Mouse (Mus musculus): ENCODE measurements around the gene Ttc17.

DNA sequence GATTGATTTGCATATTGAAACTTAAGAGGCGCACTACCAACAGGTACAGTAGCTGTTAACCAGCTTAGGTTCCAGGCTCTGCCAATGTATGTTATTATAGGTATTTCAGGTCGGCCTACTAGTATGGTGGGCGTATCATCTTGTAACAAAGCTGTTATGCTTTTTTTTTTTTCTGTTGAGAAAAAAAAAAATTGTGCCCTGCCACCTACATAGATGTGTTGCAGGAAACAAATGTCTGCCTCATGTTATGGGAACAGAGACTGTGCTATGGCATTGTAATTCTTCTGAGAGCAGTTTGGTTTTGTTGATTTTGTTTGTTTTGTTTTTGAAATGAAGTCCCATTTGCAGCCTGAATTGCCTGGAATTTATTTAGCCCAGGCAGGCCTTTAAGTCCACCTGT lies 952 bp upstream of the Ttc17 start:
- TF ChIP-seq CTCF (IDR thresholded peaks at IDR 0.05; ENCODE audit: insufficient read depth, low read length) (no peak), POLR2A (IDR thresholded peaks at IDR 0.05; ENCODE audit: borderline replicate concordance, extremely low read depth, low read depth, low read length) (no peak)

Data from lung, adult 2 months (tissue).